Mouse (Mus musculus) erythroblast, embryonic 14.5 days (primary cell): Measurements from ENCODE around the gene F5.

Experiments
- GATA1 ChIP-seq: IDR thresholded peaks from 2 replicates; pipeline ENCODE4 v1.6.1; 2012; ENCODE audit warnings: low read length, inconsistent platforms, mixed read lengths
- TAL1 ChIP-seq: IDR thresholded peaks from 3 replicates; pipeline ENCODE4 v1.6.1; 2012; ENCODE audit warnings: low read length, inconsistent platforms, mixed read lengths

GRCm38 (mm10) chr1:164261553-164261952 lies 109.9 kb downstream of the F5 start:
- TF ChIP-seq GATA1 (no peak), TAL1 (no peak)
